Mouse (Mus musculus) liver, embryonic 11.5 days (tissue): ENCODE results near the gene A2ml1. TPM values are rescaled to one million over a fixed set of nuclear protein-coding genes. Genes with fewer than 3 reads are reported as not detected.

Experiments
- ATAC-seq: fragments of 200-750 bp; cut with Nextera tagmentation; replicated peaks from 2 replicates; pipeline ENCODE4 v1.8.0; 2017; ENCODE audit warnings: moderate number of reproducible peaks, mild to moderate bottlenecking, moderate TSS enrichment, moderate library complexity; ENCODE audit not compliant: low FRiP score
- DNase-seq: peaks from one replicate; pipeline ENCODE4 v3.0.0-alpha.2; 2017; ENCODE audit warnings: low spot score
- H3K27ac ChIP-seq: fragments of 300-500 bp; sonication (generic); 2 replicates; pipeline ENCODE4 v1.5.1; 2014; ENCODE audit warnings: mild to moderate bottlenecking, low read depth, low read length, control low read depth
- H3K27me3 ChIP-seq: fragments of 300-500 bp; sonication (generic); replicated peaks from 2 replicates; pipeline ENCODE4 v1.6.1; 2014; ENCODE audit warnings: low read length, mixed read lengths; ENCODE audit not compliant: control insufficient read depth, insufficient read depth
- H3K36me3 ChIP-seq: fragments of 300-500 bp; sonication (generic); 2 replicates; pipeline ENCODE4 v1.6.1; 2014; ENCODE audit warnings: mild to moderate bottlenecking, low read length, moderate library complexity, mixed read lengths; ENCODE audit not compliant: control insufficient read depth, insufficient read depth
- H3K4me1 ChIP-seq: fragments of 300-500 bp; sonication (generic); replicated peaks from 2 replicates; pipeline ENCODE4 v1.6.1; 2014; ENCODE audit warnings: low read length, mixed read lengths; ENCODE audit not compliant: control insufficient read depth, insufficient read depth
- H3K4me2 ChIP-seq: fragments of 300-500 bp; sonication (generic); 2 replicates; pipeline ENCODE4 v1.6.1; 2014; ENCODE audit warnings: mild to moderate bottlenecking, control low read depth, moderate library complexity
- H3K4me3 ChIP-seq: fragments of 300-500 bp; sonication (generic); 2 replicates; pipeline ENCODE4 v1.5.1; 2014; ENCODE audit warnings: low read depth, low read length, control low read depth
- H3K9ac ChIP-seq: fragments of 300-500 bp; sonication (generic); 2 replicates; pipeline ENCODE4 v1.6.1; 2014; ENCODE audit warnings: low read depth, low read length, control low read depth
- H3K9me3 ChIP-seq: fragments of 300-500 bp; sonication (generic); 2 replicates; pipeline ENCODE4 v1.6.1; 2016; ENCODE audit warnings: low read length, inconsistent platforms, mixed read lengths; ENCODE audit not compliant: control insufficient read depth
- WGBS: fragments of 180-500 bp; shearing (Covaris S2); extraction: QIAGEN DNeasy Blood & Tissue Kit; methylation state at CpG from one replicate; pipeline ENCODE4 v1.1.7; 2014; 5-methylcytosine and 5-hydroxymethylcytosine counted together
- polyA plus RNA-seq: library from polyadenylated mRNA; unstranded; fragments of >200 nt; fragmentation: Nextera tagmentation; extraction: Ambion mirVana; gene quantifications from 2 replicates; pipeline ENCODE4 v1.2.1, GENCODE M21; 2014

Gene A2ml1
- polyA plus RNA-seq, 1 experiment from 2014 or later, result 1.3 TPM

GRCm38 (mm10) chr6:128585642-128586245, 4.3 kb upstream of the A2ml1 start:
- no peaks in the 10 kb centered on the region for H3K27me3 ChIP-seq
- 81% methylated on average over 11 of the region's 11 CpGs for WGBS
- DNase-seq, result no peak
- no peaks in the 10 kb centered on the region for H3K9me3 ChIP-seq
- ATAC-seq, result no peak
- H3K4me2 ChIP-seq, result no peak overlapping the region
- H3K4me3 ChIP-seq, result no peak overlapping the region
- H3K9ac ChIP-seq, result no peak overlapping the region
- H3K4me1 ChIP-seq, result no peaks in the 10 kb centered on the region
- no peaks in the 10 kb centered on the region for H3K36me3 ChIP-seq
- H3K27ac ChIP-seq, result no peak overlapping the region

- no peaks in the 10 kb centered on the region for H3K36me3 ChIP-seq
- no peak overlapping the region for H3K4me3 ChIP-seq
- ATAC-seq (no peak), DNase-seq (peak; percentile 43)
- H3K9me3 ChIP-seq, result no peaks in the 10 kb centered on the region
- no peak overlapping the region for H3K9ac ChIP-seq
- H3K4me2 ChIP-seq, result no peak overlapping the region
- no peak overlapping the region for H3K27ac ChIP-seq
- WGBS, result 21% methylated on average over 10 of the region's 10 CpGs
- H3K27me3 ChIP-seq, result no peaks in the 10 kb centered on the region
- H3K4me1 ChIP-seq, result no peaks in the 10 kb centered on the region
Observed at GRCm38 (mm10) chr6:128584070-128584660, 2.8 kb upstream of the A2ml1 start.

GRCm38 (mm10) chr6:128577301-128577700, 4.1 kb downstream of the A2ml1 start:
- no peaks in the 10 kb centered on the region for H3K4me1 ChIP-seq
- no peaks in the 10 kb centered on the region for H3K9me3 ChIP-seq
- H3K27me3 ChIP-seq, result no peaks in the 10 kb centered on the region
- 79% methylated on average over 9 of the region's 9 CpGs for WGBS
- H3K4me2 ChIP-seq, result no peak overlapping the region
- DNase-seq (no peak), ATAC-seq (no peak)
- no peak overlapping the region for H3K9ac ChIP-seq
- no peak overlapping the region for H3K27ac ChIP-seq
- H3K4me3 ChIP-seq, result no peak overlapping the region
- H3K36me3 ChIP-seq, result no peaks in the 10 kb centered on the region

- Histone ChIP-seq H3K4me3 (no peak overlapping the region), H3K9ac (no peak overlapping the region), H3K4me2 (no peak overlapping the region), H3K4me1 (no peaks in the 10 kb centered on the region), H3K9me3 (peaks cover 3% of the 10 kb centered on the region; the same call in 1 of the 2 replicates), H3K27me3 (no peaks in the 10 kb centered on the region), H3K36me3 (no peaks in the 10 kb centered on the region), H3K27ac (no peak overlapping the region)
- no peak for ATAC-seq
- DNase-seq, result no peak
- WGBS, result 88% methylated on average over 11 of the region's 11 CpGs
Observed at GRCm38 (mm10) chr6:128566589-128566988, 14.8 kb downstream of the A2ml1 start.

GRCm38 (mm10) chr6:128554049-128554448, 27.4 kb downstream of the A2ml1 start:
- no peak overlapping the region for H3K9ac ChIP-seq

GRCm38 (mm10) chr6:128549463-128550452, 31.6 kb downstream of the A2ml1 start:
- H3K9ac ChIP-seq, result no peak overlapping the region

More at GRCm38 (mm10) chr6:128554049-128554448, 27.4 kb downstream of the A2ml1 start:
- ATAC-seq, result no peak
- no peak for DNase-seq
- Histone ChIP-seq H3K4me3 (no peak overlapping the region), H3K27me3 (no peaks in the 10 kb centered on the region), H3K4me2 (no peak overlapping the region), H3K9me3 (no peaks in the 10 kb centered on the region), H3K27ac (no peak overlapping the region), H3K4me1 (no peaks in the 10 kb centered on the region), H3K36me3 (no peaks in the 10 kb centered on the region)
- WGBS, result 66% methylated on average over 7 of the region's 7 CpGs

GRCm38 (mm10) chr6:128548532-128548931, 32.9 kb downstream of the A2ml1 start:
- Histone ChIP-seq H3K36me3 (no peaks in the 10 kb centered on the region), H3K4me2 (no peak overlapping the region), H3K27ac (no peak overlapping the region), H3K4me1 (no peaks in the 10 kb centered on the region), H3K27me3 (no peaks in the 10 kb centered on the region), H3K9me3 (no peaks in the 10 kb centered on the region), H3K9ac (no peak overlapping the region), H3K4me3 (no peak overlapping the region)
- DNase-seq, result no peak
- no peak for ATAC-seq
- 87% methylated on average over 10 of the region's 10 CpGs for WGBS

More at GRCm38 (mm10) chr6:128549463-128550452, 31.6 kb downstream of the A2ml1 start:
- no peaks in the 10 kb centered on the region for H3K9me3 ChIP-seq
- no peak for DNase-seq
- no peak overlapping the region for H3K4me3 ChIP-seq
- H3K4me2 ChIP-seq, result no peak overlapping the region
- H3K27me3 ChIP-seq, result no peaks in the 10 kb centered on the region
- no peaks in the 10 kb centered on the region for H3K36me3 ChIP-seq
- H3K27ac ChIP-seq, result no peak overlapping the region
- WGBS, result 78% methylated on average over 15 of the region's 15 CpGs
- ATAC-seq, result no peak
- H3K4me1 ChIP-seq, result no peaks in the 10 kb centered on the region

DNA sequence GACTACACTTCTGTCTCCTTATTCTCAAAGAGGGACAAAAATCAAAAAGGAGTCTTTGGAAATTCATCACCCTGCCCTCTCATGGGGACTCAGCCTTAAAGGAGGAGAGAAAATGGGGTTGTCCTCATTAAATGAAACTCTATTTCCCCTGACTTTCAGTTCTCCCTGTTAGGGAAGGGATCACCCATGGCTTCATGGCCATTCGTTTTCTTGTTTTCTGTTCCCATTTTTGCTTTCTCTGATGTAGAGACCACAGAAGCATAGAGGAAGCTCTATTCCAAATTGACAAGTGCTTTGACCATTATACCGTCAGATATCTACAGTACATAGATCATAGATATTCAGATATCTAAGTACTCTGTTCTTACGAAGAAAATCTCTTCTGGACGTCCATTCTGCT, 36.0 kb downstream of the A2ml1 start:
- H3K4me2 ChIP-seq, result no peak overlapping the region
- no peaks in the 10 kb centered on the region for H3K9me3 ChIP-seq
- no peaks in the 10 kb centered on the region for H3K4me1 ChIP-seq
- ATAC-seq (no peak), DNase-seq (no peak)
- WGBS, result 79% methylated on average over 4 of the region's 4 CpGs
- no peaks in the 10 kb centered on the region for H3K27me3 ChIP-seq
- H3K36me3 ChIP-seq, result no peaks in the 10 kb centered on the region
- H3K27ac ChIP-seq, result no peak overlapping the region
- no peak overlapping the region for H3K9ac ChIP-seq
- no peak overlapping the region for H3K4me3 ChIP-seq
